Mouse (Mus musculus) sigmoid colon, adult 10 weeks (tissue): ENCODE data around the gene Lrrc19. TPM values are rescaled to one million over a fixed set of nuclear protein-coding genes. Genes with fewer than 3 reads are reported as not detected.

Source experiments
- polyA plus RNA-seq: library from polyadenylated mRNA; stranded (reverse); fragments of 350-450 nt; fragmentation: Illumina TruSeq; extraction: RNeasy Lipid Tissue Mini Kit (QIAGEN cat#74804); gene quantifications from one replicate; pipeline ENCODE4 v1.2.3, GENCODE M21; 2014; ENCODE audit warnings: low read depth, low replicate concordance

Lrrc19 gene
- 291 TPM for polyA plus RNA-seq

DNA sequence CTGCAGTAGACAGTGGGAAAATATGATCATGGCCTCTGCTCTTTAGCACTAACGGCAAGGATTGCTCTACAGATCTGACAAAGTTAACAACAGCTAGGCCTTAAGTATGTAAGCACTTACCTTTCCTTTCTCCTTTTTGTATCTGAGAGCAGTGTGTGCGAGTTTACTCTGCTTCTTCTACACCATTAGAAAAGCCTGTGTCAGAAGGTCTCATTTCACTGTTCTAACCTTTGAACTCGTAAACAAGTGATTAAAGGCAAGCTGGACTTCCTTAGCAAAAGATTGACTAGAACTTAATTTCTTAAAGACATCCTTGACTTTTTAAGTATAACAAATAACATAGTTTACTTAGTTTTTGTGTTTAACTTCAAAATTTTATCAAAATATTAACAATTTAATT is at the start of gene Lrrc19:
Gene Lrrc19, minus strand, starts transcription at position 225 of the 400 bp plus-strand sequence.

DNA sequence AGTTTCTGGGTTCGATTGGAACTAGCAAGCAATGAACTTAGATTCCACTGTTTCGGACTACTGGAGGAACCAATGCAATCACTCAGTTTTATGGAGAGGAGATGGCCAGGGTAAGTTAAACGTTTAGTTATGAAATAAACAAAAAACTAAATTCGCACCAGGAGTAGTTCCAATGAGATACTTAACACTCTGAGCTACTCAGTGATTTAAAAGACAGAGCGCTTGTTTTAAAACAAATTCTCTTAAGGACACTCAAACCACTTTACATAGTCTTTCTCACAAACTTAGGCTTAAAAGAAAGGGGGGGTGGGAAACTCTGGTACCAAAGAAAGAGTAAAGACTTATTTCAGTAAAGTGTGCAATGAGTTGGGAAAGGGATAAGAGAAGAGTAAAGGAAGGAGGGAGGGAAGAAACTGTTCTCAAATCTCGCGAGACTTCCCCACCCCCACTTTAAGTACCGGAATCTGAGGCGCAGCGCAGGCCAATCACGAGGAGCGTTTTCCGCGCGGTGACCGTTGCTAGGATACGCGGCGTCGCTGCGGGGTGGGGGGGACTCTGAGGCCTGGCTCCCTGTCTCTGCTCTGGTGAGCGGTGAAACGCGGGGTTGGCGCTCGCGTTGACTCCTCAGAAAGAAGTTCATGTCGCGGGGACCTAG is 35.8 kb downstream of the Lrrc19 start, which contains the start of gene Ift74:
Gene Ift74, plus strand, starts transcription at position 520 of the 655 bp plus-strand sequence.

DNA sequence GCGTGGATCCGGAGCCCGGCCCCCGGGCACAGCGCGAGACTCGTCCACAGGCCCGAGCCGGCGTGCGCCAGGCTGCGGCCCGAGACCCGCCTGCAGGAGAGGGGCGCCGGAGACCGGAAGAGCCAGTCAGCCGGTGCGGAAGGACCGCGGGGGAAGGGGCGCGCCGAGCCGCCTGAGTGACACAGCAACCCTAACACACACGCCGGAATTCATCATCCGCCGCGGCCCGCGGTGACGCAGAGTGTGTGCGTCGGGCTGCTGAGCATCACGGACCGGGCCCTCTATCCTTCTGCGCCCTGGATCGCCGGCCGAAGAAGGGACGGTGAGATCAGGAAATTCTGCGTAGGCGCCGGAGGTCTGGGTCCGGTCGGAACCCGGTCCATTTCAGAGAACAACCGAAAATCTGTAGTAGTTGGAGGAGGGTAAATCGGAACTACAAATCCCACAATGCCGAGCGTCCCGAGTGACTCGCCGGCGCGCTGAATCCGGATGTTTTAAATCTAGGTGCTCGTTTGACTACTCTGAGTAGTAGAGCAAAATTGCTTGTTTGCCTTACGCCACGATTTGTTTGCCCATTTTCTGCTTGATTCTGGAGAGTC is 46.8 kb downstream of the Lrrc19 start, which contains the start of gene Plaa:
Gene Plaa, minus strand, starts transcription at position 214 of the 599 bp plus-strand sequence.

Other genes with a start within 250 kb of the Lrrc19 start
- not detected for gene Gm10306, start 93.6 kb downstream of the Lrrc19 start, polyA plus RNA-seq
- 33.9 TPM for gene Caap1, start 93.3 kb downstream of the Lrrc19 start, polyA plus RNA-seq
- gene Plaa, start 46.9 kb downstream of the Lrrc19 start, polyA plus RNA-seq: 125 TPM
- gene Ift74, start 35.7 kb downstream of the Lrrc19 start, polyA plus RNA-seq: 41.5 TPM
- 10.1 TPM for gene Tek, start 89.1 kb upstream of the Lrrc19 start, polyA plus RNA-seq